Mouse (Mus musculus): ENCODE results near the gene Adgrl1. TPM values are rescaled to one million over a fixed set of nuclear protein-coding genes. Genes with fewer than 3 reads are reported as not detected.

Adgrl1 gene
- total RNA-seq, 1 experiment: 119 TPM

- Histone ChIP-seq H3K4me1 (ENCODE audit: control insufficient read depth in 2 of 2, insufficient read depth in 2 of 2, low read length in 2 of 2, poor library complexity in 1 of 2) (peaks cover 2 to 10% of the 10 kb centered on the region in 2 experiments; a peak in 1 of 4 replicates), H3K4me3 (ENCODE audit: insufficient read depth in 1 of 2, low read depth in 1 of 2, low read length in 2 of 2, poor library complexity in 1 of 2, severe bottlenecking in 1 of 2) (peak within 1 kb of the TSS; percentile 88 to 94), H3K9me3 (ENCODE audit: control insufficient read depth, insufficient read depth, low read depth, low read length) (no peaks in the 10 kb centered on the region), H3K36me3 (ENCODE audit: control insufficient read depth, insufficient read depth, low read length, poor library complexity, severe bottlenecking) (peaks cover 15% of the 10 kb centered on the region), H3K27ac (ENCODE audit: insufficient read depth, low read depth, low read length, poor library complexity, severe bottlenecking) (no peak within 1 kb of the TSS), H3K9ac (ENCODE audit: insufficient read depth, low read depth, low read length, poor library complexity, severe bottlenecking) (peak within 1 kb of the TSS; percentile 77)
- TF ChIP-seq HCFC1 (IDR thresholded peaks at IDR 0.05; ENCODE audit: borderline replicate concordance, insufficient read depth, low read length): no peak
- TF ChIP-seq ZC3H11A (IDR thresholded peaks at IDR 0.05; ENCODE audit: borderline replicate concordance, low read depth, low read length): no peak
- TF ChIP-seq ZNF384 (IDR thresholded peaks at IDR 0.05; ENCODE audit: low read depth, low read length): no peak
- no peak for TF ChIP-seq MAFK (IDR thresholded peaks at IDR 0.05; ENCODE audit: insufficient read depth, low read depth, low read length)
- TF ChIP-seq CHD2 (IDR thresholded peaks at IDR 0.05; ENCODE audit: low read depth, low read length): peak; percentile 95
- in situ Hi-C loops (cut with MboI; ENCODE audit: low sequenced_read_pairs in 2 of 2, unreplicated experiment in 2 of 2): no loop called here
- DNase-seq (ENCODE audit: low read depth, low spot score): peak; percentile 97
Measured at GRCm38 (mm10) chr8:83972150-83973120, 72.5 kb downstream of the Adgrl1 start, which contains the start of gene Prkaca. Gene Prkaca (plus strand): TSS chr8:83972993.

GRCm38 (mm10) chr8:83973161-83974031, 73.5 kb downstream of the Adgrl1 start:
- in situ Hi-C loops (cut with MboI; ENCODE audit: low sequenced_read_pairs in 2 of 2, unreplicated experiment in 2 of 2): no loop called here
- no peak for DNase-seq (ENCODE audit: low read depth, low spot score)
- TF ChIP-seq CHD2 (IDR thresholded peaks at IDR 0.05; ENCODE audit: low read depth, low read length): no peak
- TF ChIP-seq ZNF384 (IDR thresholded peaks at IDR 0.05; ENCODE audit: low read depth, low read length): no peak
- TF ChIP-seq MAFK (IDR thresholded peaks at IDR 0.05; ENCODE audit: insufficient read depth, low read depth, low read length): no peak
- no peak for TF ChIP-seq HCFC1 (IDR thresholded peaks at IDR 0.05; ENCODE audit: borderline replicate concordance, insufficient read depth, low read length)
- no peak for TF ChIP-seq ZC3H11A (IDR thresholded peaks at IDR 0.05; ENCODE audit: borderline replicate concordance, low read depth, low read length)
- no peak overlapping the region for H3K27ac ChIP-seq (ENCODE audit: insufficient read depth, low read depth, low read length, poor library complexity, severe bottlenecking)
- H3K4me3 ChIP-seq (ENCODE audit: insufficient read depth in 1 of 2, low read depth in 1 of 2, low read length in 2 of 2, poor library complexity in 1 of 2, severe bottlenecking in 1 of 2): peak overlapping the region; percentile 88 to 94
- H3K4me1 ChIP-seq (ENCODE audit: control insufficient read depth in 2 of 2, insufficient read depth in 2 of 2, low read length in 2 of 2, poor library complexity in 1 of 2): peaks cover 2 to 10% of the 10 kb centered on the region in 2 experiments; a peak in 1 of 4 replicates
- peak overlapping the region; percentile 77 for H3K9ac ChIP-seq (ENCODE audit: insufficient read depth, low read depth, low read length, poor library complexity, severe bottlenecking)
- no peaks in the 10 kb centered on the region for H3K9me3 ChIP-seq (ENCODE audit: control insufficient read depth, insufficient read depth, low read depth, low read length)
- peaks cover 8% of the 10 kb centered on the region for H3K36me3 ChIP-seq (ENCODE audit: control insufficient read depth, insufficient read depth, low read length, poor library complexity, severe bottlenecking)

GRCm38 (mm10) chr8:83974521-83974920, 74.6 kb downstream of the Adgrl1 start:
- Histone ChIP-seq H3K4me3 (ENCODE audit: insufficient read depth in 1 of 2, low read depth in 1 of 2, low read length in 2 of 2, poor library complexity in 1 of 2, severe bottlenecking in 1 of 2) (no peak overlapping the region), H3K9ac (ENCODE audit: insufficient read depth, low read depth, low read length, poor library complexity, severe bottlenecking) (no peak overlapping the region), H3K27ac (ENCODE audit: insufficient read depth, low read depth, low read length, poor library complexity, severe bottlenecking) (no peak overlapping the region), H3K4me1 (ENCODE audit: control insufficient read depth in 2 of 2, insufficient read depth in 2 of 2, low read length in 2 of 2, poor library complexity in 1 of 2) (peaks cover 2 to 10% of the 10 kb centered on the region in 2 experiments; a peak in 1 of 4 replicates), H3K36me3 (ENCODE audit: control insufficient read depth, insufficient read depth, low read length, poor library complexity, severe bottlenecking) (peaks cover 3% of the 10 kb centered on the region; the same call in 1 of the 2 replicates), H3K9me3 (ENCODE audit: control insufficient read depth, insufficient read depth, low read depth, low read length) (no peaks in the 10 kb centered on the region)
- no peak for DNase-seq (ENCODE audit: low read depth, low spot score)
- in situ Hi-C loops (cut with MboI; ENCODE audit: low sequenced_read_pairs in 2 of 2, unreplicated experiment in 2 of 2): no loop called here
- TF ChIP-seq ZNF384 (IDR thresholded peaks at IDR 0.05; ENCODE audit: low read depth, low read length): no peak

- DNase-seq (ENCODE audit: low read depth, low spot score): no peak
- Histone ChIP-seq H3K4me3 (ENCODE audit: insufficient read depth in 1 of 2, low read depth in 1 of 2, low read length in 2 of 2, poor library complexity in 1 of 2, severe bottlenecking in 1 of 2) (no peak overlapping the region), H3K36me3 (ENCODE audit: control insufficient read depth, insufficient read depth, low read length, poor library complexity, severe bottlenecking) (peaks cover 2% of the 10 kb centered on the region; the same call in 1 of the 2 replicates), H3K27ac (ENCODE audit: insufficient read depth, low read depth, low read length, poor library complexity, severe bottlenecking) (no peak overlapping the region), H3K4me1 (ENCODE audit: control insufficient read depth in 2 of 2, insufficient read depth in 2 of 2, low read length in 2 of 2, poor library complexity in 1 of 2) (peaks cover 2 to 10% of the 10 kb centered on the region in 2 experiments; a peak in 1 of 4 replicates), H3K9me3 (ENCODE audit: control insufficient read depth, insufficient read depth, low read depth, low read length) (no peaks in the 10 kb centered on the region), H3K9ac (ENCODE audit: insufficient read depth, low read depth, low read length, poor library complexity, severe bottlenecking) (no peak overlapping the region)
- TF ChIP-seq ZNF384 (IDR thresholded peaks at IDR 0.05; ENCODE audit: low read depth, low read length): no peak
- in situ Hi-C loops (cut with MboI; ENCODE audit: low sequenced_read_pairs in 2 of 2, unreplicated experiment in 2 of 2): no loop called here
Measured at GRCm38 (mm10) chr8:83976101-83976630, 76.3 kb downstream of the Adgrl1 start.
